Mouse (Mus musculus): ENCODE data around the gene Prkci. TPM values are rescaled to one million over a fixed set of nuclear protein-coding genes. Genes with fewer than 3 reads are reported as not detected.
A peak's percentile ranks its signal among the peaks of the same experiment; 100 is the strongest.

The Prkci gene
- total RNA-seq, 2 experiments from 2014 or later: 6.8 to 8.6 TPM

DNA sequence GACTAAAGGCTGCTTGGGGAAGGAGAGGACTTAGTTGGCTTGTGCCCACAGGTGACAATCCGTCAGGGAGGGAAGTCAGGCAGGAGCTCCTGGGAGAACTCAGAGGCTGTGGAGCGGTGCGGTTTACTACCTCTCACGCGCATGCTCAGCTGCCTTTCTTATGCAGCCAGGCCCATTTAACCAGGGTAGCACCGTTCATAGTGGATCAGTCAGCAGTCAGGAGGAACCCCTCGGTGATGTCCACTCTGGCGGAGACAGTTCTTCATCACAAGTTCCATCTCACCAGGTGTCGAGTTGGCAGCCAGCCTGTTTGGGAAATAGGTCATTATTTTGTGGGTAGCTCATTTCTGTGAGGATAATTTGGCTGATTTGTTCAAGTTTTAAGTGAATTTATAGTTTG is 36.1 kb downstream of the Prkci start:
- ATAC-seq (replicated peaks; ENCODE audit: low FRiP score, low TSS enrichment, poor library complexity, severe bottlenecking): no peak

DNA sequence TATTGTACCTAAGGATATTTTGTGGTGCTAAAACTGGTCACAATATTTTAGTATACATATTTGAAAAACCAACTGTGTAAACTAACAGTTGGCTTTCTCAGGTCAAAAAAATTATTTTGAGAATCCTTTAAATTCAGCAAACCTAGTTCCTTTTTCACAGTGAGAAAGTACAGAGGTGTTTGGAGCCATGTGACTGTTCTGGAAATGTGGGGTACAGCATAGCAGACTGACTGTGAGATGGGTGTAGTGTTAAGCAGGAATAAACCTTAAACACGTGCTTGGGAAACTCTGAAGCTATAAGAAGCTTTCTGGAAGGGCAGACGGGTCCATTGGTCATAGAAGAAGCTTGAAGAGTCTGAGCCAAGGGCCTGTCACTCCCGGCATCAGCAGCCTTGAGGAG is 38.1 kb downstream of the Prkci start:
- no peak for ATAC-seq (replicated peaks; ENCODE audit: low FRiP score, low TSS enrichment, poor library complexity, severe bottlenecking)

DNA sequence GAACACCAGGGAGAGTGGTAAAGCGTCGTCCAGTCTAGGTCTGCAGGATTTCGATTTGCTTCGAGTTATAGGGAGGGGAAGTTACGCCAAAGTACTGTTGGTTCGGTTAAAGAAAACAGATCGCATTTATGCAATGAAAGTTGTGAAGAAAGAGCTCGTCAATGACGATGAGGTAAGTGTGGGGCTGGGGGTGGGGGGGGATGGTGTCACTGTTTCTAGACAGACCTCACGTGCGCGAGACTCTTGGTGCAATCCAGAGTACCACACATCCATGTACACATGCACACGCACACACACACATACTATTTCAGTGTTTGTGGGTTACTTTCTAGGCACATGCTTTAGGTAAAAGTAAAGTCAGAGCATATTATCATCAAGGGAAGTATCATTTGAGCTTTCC is 42.3 kb downstream of the Prkci start:
- no peak for ATAC-seq (replicated peaks; ENCODE audit: low FRiP score, low TSS enrichment, poor library complexity, severe bottlenecking)

DNA sequence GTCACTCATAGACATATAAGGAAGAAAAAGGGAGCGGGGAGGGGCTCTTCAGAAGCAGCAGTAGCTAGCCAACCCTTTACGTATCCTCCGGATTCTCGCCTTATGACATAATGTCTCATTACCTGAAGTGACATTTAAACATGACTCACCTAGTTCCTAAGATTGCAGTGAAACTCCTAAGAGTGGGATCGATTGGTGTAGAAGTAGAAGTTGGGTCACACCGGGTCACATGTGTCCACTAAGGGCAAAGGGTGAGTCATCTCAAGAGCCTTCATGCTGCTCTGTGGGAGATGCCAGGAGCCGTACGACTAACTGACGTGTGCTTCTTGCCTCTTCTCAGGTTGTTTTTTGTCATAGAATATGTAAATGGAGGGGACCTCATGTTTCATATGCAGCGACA is 43.1 kb downstream of the Prkci start:
- no peak for ATAC-seq (replicated peaks; ENCODE audit: low FRiP score, low TSS enrichment, poor library complexity, severe bottlenecking)

DNA sequence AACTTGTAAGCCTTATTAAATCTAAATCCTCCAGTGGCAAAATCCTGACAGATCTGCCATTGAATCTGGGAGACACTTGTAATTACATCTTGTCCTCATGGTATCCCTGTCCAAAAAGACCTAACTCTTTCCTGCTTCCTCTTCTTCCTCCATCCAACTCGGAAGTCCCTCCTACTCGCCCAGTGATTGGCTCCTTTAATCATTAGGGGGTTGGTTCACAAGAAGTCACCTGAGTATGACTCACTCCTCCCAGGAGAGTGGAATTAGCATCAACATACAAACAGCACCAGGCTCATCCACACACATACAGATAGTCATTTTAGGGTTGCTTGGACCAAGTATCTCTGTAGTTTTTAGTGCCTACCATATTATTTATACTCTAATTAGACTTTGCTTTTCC is 47.4 kb downstream of the Prkci start:
- no peak for ATAC-seq (replicated peaks; ENCODE audit: low FRiP score, low TSS enrichment, poor library complexity, severe bottlenecking)

DNA sequence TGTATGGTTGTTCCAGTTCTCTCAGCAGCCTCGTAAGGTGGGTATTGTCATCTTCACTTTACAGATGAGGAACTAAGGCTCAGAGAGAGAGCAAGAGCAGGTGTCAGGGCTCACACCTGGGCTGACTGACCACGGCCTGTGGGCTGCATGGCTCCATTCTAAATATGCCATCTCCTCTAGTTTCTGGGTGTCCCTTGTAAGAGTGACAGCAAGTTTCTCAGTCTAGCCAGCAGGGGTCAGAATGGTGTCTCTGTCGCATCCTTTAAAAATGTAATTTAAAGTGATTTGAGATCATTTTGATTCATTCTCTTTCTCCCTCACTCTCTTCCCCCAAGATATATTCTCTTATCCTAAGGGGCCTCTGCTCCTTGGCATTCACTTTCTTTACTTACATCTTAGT is 51.7 kb downstream of the Prkci start:
- peak; percentile 66 for ATAC-seq (replicated peaks; ENCODE audit: low FRiP score, low TSS enrichment, poor library complexity, severe bottlenecking)

DNA sequence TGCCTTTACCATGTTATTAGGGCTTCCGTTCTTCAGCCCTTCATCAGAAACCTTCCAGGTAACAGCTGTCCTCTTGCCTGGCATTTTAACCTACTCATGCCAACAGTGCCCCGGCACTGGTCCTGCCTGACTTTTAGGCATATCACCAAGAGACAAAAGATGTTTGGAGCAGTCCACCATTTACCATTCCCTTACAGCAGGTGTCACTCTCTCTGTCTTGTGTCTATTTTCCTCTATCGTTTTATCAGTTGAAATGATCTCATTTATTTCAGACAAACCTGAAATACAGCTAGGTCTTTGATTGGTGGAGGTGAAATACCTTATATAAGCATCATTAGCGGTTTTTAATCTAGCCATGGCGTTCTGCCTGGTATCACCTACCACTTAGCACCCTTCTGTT is 53.5 kb downstream of the Prkci start:
- no peak for ATAC-seq (replicated peaks; ENCODE audit: low FRiP score, low TSS enrichment, poor library complexity, severe bottlenecking)

DNA sequence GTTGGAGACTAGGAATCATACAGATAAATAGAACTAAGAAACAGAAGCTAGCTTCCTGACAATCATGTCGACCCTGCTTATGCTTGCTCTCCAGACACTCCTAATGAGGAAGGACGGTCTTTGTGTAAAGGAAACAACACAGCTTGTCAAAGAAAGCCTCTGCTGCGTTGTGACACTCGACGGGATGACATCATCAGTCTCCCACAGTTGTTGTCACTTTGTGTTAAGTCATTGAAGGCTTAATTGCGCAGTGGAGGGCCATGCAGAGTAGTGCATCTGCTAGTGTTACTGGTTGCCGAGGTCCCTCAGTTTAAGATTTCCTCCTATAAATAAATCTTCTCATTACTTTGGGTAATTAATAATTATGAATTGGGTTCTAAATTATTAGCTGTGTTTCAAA is 54.8 kb downstream of the Prkci start:
- ATAC-seq (replicated peaks; ENCODE audit: low FRiP score, low TSS enrichment, poor library complexity, severe bottlenecking): no peak

DNA sequence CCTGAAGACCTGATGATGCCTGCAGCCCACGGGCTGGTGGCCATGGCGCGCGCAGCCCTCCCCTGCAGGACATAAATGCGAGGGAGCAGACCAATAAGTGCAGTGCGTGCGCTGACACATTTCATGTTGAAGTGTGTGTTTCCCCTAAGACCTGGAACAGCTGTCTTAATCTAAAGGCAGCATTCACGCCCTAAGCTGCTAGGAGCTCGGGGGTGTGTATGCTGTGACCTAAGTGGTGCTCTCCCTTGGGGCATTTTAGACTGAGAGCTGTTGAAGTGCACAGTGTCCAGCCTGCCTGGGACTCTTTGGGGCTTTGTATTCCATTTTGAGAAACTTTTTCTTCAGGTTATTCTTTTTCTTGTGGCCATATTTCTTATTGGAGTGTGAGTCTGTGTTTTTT is 56.2 kb downstream of the Prkci start:
- no peak for ATAC-seq (replicated peaks; ENCODE audit: low FRiP score, low TSS enrichment, poor library complexity, severe bottlenecking)

DNA sequence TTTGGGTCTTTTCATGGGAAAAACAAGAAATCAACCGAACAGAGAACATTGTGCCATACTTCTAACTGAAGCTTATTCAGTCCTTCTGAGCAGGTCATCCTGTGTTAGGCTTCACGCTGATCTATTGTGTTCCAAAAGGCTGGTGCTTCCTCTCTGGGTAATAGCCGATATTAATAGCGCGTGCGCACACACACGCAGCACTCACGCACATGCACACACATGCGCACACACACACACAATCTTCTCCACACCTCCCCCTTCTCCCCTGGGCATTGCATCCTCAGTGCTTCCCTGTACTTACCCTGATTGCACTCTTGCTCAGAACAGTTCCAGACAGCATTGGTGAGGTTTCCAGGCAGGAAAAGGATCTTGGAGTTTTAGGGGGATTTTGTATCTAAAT is 57.6 kb downstream of the Prkci start:
- ATAC-seq (replicated peaks; ENCODE audit: low FRiP score, low TSS enrichment, poor library complexity, severe bottlenecking): no peak

DNA sequence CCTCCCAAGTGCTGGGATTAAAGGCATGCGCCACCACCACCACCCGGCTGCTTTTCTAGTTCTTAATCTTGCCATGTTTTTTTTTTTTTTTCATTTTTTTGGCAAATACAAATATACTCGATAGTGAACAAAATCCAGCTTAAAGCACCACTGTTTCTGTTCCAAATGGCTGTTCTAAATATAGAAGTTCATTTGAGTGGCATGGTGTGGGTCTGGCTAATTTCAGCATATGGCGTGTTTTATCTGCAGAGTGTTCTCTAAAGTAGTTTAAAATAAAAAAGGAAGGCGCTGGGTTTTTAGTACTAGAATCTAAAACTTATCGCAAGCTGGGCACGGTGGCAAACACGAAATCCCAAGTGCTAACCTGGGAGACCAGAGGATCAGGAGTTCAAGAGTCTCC is 59.3 kb downstream of the Prkci start:
- ATAC-seq (replicated peaks; ENCODE audit: low FRiP score, low TSS enrichment, poor library complexity, severe bottlenecking): no peak

DNA sequence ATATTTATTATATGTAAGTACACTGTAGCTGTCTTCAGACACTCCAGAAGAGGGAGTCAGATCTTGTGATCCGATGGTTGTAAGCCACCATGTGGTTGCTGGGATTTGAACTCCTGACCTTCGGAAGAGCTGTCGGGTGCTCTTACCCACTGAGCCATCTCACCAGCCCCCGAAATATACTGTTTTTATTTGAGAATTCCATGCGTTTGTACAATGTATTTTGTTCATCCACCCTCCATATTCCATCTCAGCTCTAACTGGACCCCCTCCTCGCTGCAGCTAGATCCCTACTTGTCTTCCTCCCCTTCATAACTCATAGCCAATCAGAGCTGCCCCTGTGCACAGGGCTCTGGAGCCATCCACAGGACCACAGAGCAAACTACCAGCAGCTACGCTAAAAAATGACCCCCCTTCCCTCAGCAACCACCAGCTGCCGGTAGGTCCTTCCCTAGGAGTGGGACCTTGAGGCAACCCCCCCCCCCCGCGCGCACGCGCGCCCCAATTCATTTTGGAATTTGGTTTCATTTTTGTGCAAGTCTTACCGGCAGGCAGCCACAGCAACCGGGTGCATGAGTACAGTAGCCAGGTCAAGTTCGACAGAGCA is 60.6 kb downstream of the Prkci start:
- ATAC-seq (replicated peaks; ENCODE audit: low FRiP score, low TSS enrichment, poor library complexity, severe bottlenecking): peak; percentile 62

DNA sequence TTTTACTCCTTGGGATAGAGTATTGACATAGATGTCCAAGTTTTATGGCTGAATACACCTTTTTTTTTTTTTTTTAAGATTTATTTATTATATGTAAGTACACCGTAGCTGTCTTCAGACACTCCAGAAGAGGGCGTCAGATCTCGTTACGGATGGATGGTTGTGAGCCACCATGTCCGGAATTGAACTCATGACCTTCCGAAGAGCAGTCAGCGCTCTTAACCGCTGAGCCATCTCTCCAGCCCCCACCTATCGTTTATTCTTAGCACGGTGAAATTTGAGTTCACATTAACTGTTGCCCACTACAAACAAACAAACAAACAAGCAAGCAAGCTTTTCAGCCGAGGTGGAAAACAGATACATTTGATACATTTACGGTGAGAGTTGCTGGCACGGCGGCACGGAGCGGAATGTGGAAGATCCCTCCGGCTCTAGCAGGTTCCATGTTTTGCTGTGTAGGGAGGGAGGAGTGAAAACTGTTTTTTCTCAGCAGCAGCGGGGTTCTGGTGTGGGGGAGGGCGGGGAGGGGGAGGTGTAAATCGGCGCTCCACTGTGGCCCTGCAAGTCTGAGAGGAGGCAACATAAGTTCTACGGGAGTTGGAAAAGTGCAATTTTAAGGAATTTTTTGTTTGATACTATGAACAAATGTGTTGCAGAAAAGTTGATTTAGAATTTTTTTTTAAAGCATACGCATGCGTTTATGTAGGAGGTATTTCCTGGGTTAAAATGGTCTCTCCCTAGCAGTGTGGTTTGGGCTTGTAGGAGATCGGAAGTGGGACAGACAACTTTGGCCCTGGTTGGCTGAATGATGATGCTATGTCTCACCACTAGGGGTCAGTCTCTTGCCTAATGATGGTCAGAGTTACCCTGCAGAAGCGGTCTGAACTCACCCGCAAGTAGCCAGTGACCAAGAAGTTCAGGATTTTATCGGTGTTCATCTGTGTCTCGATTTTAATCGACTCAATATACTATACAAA is 61.4 kb downstream of the Prkci start:
- ATAC-seq (replicated peaks; ENCODE audit: low FRiP score, low TSS enrichment, poor library complexity, severe bottlenecking): peak; percentile 77

DNA sequence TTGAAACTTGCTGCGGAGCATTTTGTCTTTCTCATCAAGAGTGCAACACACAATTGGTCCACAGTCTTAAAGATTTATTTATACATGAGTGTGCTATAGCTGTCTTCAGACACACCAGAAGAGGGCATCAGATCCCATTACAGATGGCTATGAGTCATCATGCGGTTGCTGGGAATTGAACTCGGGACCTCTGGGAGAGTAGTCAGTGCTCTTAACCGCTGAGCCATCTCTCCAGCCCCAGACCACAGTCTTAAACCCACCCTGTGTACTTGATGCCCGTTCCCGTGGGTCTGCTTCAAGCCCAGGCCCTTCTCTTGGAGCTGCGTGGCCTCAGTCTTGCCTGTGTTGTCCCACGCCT is 65.2 kb downstream of the Prkci start:
- no peak for ATAC-seq (replicated peaks; ENCODE audit: low FRiP score, low TSS enrichment, poor library complexity, severe bottlenecking)

DNA sequence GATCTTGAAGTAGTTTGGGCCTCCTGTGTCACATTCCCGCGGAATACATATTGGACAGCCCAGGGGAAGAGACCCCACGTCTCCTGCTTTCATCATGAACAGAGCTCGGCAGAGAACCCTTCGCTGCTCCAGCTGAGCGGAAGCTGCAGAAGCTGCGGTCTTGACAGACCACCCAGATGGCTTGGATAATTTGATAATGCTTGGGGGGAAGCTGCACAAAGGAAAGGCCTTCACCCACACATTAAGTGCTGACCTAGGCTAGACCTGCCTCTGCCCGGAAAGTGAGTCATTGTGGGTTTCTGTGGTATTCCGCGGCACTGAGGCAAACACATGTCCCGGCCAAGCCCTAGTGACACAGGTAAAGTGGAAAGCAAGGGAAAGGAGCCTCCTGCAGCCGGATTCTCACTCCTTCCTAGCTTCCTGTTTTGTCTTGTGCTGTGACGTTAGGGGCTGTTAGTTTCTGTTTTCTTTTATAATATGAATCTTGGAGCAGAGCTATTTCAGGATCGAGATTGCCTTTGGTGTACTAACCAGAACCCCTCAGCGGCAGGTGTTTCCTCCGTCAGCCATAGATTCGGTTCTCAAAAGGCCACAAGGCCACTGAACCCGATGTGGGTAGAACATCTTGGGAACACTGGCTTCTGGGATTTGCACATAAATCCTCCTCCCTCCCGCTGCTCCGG is 65.7 kb downstream of the Prkci start:
- peak; percentile 49 for ATAC-seq (replicated peaks; ENCODE audit: low FRiP score, low TSS enrichment, poor library complexity, severe bottlenecking)

DNA sequence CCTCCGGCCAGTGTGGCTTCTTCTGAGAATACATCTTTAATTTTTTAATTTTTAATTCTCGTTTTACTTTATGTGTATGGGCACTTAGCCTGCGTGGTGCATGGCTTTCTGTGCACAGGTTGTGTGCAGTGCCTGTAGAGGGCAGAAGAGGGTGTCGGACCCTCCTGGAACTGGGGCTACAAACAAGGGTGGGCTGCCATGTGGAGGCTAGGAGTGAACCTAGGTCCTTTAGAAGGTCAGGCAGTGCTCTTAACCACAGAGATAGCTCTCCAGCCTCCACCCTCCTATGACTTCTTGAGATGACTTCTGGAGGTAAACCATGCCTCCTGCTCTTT is 66.2 kb downstream of the Prkci start:
- ATAC-seq (replicated peaks; ENCODE audit: low FRiP score, low TSS enrichment, poor library complexity, severe bottlenecking): peak; percentile 64

DNA sequence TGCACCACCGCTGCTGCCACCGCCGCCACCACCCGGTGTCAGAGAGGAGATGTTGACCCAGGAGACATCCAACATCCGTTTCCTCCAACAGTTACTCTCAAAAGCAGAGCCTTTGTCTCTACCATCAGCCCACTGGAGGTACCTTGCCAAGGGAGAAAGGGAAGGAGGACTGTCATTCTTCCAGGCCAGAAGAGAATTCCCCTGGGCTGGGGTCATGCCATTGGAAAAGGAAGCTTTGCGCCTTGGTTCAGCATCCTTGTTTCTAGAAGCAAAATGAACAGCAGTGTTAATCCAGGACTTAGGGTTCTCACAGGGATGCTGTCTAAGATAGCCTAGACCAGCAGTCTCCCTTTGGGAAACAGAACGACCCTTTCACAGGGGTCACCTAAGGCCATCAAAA is 66.8 kb downstream of the Prkci start:
- no peak for ATAC-seq (replicated peaks; ENCODE audit: low FRiP score, low TSS enrichment, poor library complexity, severe bottlenecking)

DNA sequence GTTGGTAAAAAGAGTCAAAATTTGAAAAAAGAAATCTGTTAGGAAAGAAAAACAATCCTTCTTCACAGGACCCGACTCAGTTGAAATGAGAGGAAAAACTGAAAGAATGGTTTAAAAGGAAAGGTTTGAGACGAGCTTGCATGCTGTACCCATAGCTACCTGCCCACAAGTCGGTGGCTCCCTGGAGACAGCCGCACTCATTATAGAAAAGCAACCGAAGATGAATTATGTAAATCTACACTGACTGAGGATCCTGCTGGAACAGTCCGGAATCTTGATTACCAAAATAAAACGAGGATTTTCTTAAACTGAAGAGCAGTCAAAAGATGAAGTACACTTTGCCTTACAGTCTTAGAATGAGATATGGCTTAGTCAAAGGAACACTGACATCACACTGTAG is 72.9 kb downstream of the Prkci start:
- no peak for ATAC-seq (replicated peaks; ENCODE audit: low FRiP score, low TSS enrichment, poor library complexity, severe bottlenecking)

DNA sequence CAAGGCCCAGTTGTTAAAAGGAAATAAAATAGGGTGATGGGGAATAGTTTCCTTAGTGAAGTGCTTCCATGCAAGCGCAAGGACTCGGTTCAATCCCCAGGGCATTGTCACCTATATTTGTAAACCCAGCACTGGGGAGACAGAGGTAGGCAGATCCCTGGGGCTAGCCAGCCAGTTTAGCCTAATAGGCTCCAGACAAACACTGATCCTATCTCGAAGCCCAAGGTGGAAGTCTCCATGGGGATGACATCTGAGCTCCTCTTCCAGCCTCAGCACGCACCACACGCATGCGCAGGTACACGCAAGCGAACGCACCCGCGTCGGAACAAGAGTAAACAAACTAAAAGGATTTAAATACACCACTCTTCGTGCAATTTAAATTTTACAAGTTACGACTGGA is 76.3 kb downstream of the Prkci start:
- ATAC-seq (replicated peaks; ENCODE audit: low FRiP score, low TSS enrichment, poor library complexity, severe bottlenecking): no peak

DNA sequence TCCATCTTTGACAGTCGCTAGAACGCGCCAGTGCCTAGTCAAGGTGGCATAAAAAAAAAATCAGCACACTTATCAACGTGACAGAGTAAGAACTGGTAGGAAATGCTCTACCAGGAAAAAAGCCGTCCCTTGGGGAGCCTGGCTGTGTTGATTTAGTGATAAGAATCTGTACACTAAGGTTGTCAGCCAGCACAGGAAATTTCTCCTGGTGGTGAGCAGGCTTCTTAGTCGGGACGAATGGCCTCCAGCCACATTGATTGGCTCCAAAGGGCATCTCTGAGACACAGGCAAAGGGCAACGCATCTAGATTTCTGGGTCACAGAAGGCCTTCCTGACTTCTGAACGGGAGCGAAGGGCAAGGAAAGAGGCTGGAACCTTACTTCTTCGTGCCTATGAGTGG is 80.3 kb downstream of the Prkci start:
- ATAC-seq (replicated peaks; ENCODE audit: low FRiP score, low TSS enrichment, poor library complexity, severe bottlenecking): no peak

Measured in megakaryocyte-erythroid progenitor cell, adult 5-6 weeks (primary cell).